Mouse (Mus musculus) gastrocnemius, adult 8-10 months (tissue): Measurements from ENCODE around the gene Sall4. TPM values are rescaled to one million over a fixed set of nuclear protein-coding genes. Genes with fewer than 3 reads are reported as not detected.

Experiments
- total RNA-seq, 4 experiments: library from RNA; stranded (reverse); gene quantifications; 2 replicates each; pipeline ENCODE4 v1.2.4; 2022

Sall4 gene
- total RNA-seq, 4 experiments from 2014 or later, result 1.3 to 5.7 (median 2.6) TPM

Other genes starting within 250 kb of the Sall4 start
- 10 to 100 TPM in 3 of 4 experiments, 1 to 10 TPM in 1; 7.8 to 13.6 (median 10.3) TPM for gene Nfatc2, start 166.3 kb downstream of the Sall4 start, total RNA-seq
- gene Atp9a, start 25.5 kb downstream of the Sall4 start, total RNA-seq, result 10 to 100 TPM; 23.0 to 28.0 (median 26.2) TPM
- 10 to 100 TPM in 1 of 4 experiments, 1 to 10 TPM in 3; 6.8 to 10.1 (median 7.4) TPM for gene Zfp64, start 187.6 kb upstream of the Sall4 start, total RNA-seq